Mouse (Mus musculus): ENCODE data around the gene Olfr798. TPM values are rescaled to one million over a fixed set of nuclear protein-coding genes. Genes with fewer than 3 reads are reported as not detected.

The Olfr798 gene
- polyA plus RNA-seq, 2 experiments: not detected

DNA sequence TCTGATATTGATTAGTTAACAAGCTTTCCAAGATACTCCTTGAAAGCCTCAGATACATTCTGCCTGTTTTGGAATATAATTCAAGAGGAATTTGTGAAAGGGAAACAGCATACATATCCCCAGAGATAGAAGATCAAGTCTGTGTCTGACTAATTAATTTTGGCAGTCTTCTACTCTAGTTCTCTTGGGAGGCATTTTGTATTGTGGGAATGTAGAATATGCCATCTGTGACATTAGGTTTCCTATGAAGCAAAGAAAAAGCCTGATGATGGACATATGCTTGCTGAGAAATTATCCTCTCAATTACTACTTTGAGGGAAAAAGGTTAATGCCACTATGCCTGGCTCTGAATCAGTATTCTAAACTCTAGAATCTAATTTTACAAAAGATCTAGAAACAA is 4.5 kb downstream of the Olfr798 start:
- no peak overlapping the region for H3K4me2 ChIP-seq (ENCODE audit: low read depth)
- H3K4me1 ChIP-seq (replicated peaks; ENCODE audit: control insufficient read depth in 2 of 2, insufficient read depth in 2 of 2, low read length in 1 of 2): no peaks in the 10 kb centered on the region
- no peaks in the 10 kb centered on the region for H3K9me3 ChIP-seq (ENCODE audit: control insufficient read depth, low read length)
- no peak overlapping the region for H3K4me3 ChIP-seq (ENCODE audit: insufficient read depth in 1 of 2, low read depth in 2 of 2, low read length in 2 of 2)
- TF ChIP-seq CTCF (IDR thresholded peaks at IDR 0.05; ENCODE audit: low read depth) (no peak), EP300 (IDR thresholded peaks at IDR 0.05; ENCODE audit: low read depth) (no peak)
- no peak overlapping the region for H3K27ac ChIP-seq
- H3K27me3 ChIP-seq (ENCODE audit: control insufficient read depth, insufficient read depth, low read length): no peaks in the 10 kb centered on the region
- ATAC-seq (ENCODE audit: insufficient read depth) (no peak), DNase-seq (ENCODE audit: low read depth in 3 of 3, low spot score in 3 of 3) (no peak)
- no peaks in the 10 kb centered on the region for H3K36me3 ChIP-seq (replicated peaks; ENCODE audit: control insufficient read depth, insufficient read depth, low read depth)
- H3K9ac ChIP-seq (replicated peaks): no peak overlapping the region

DNA sequence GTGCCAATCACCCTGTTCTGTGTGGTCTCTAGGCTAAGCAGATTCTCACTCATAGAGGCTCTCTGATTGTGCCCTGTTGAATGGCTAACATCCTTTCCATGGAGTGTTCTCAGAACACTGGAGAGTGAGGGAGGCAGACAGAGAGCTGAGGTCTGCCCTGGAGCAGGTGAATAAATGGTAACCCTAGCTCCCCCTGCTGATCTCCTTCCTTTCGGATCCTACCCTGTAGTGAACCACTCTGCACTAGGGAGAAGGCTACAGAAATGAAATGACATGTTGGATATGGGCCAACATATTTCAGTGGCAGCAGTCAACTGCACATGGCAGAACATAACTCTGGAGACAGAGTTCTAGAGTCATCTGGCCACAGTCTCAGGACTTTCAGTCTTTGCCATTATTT is 6.0 kb downstream of the Olfr798 start:
- H3K9me3 ChIP-seq (ENCODE audit: control insufficient read depth, low read length): no peaks in the 10 kb centered on the region
- no peak overlapping the region for H3K4me3 ChIP-seq (ENCODE audit: insufficient read depth in 1 of 2, low read depth in 2 of 2, low read length in 2 of 2)
- no peak for TF ChIP-seq EP300 (IDR thresholded peaks at IDR 0.05; ENCODE audit: low read depth)
- TF ChIP-seq CTCF (IDR thresholded peaks at IDR 0.05; ENCODE audit: low read depth): no peak
- no peak for DNase-seq (ENCODE audit: low read depth in 3 of 3, low spot score in 3 of 3)
- 20% methylated on average over 1 of the region's 1 CpGs for WGBS (ENCODE audit: insufficient replicate concordance)
- no peaks in the 10 kb centered on the region for H3K27me3 ChIP-seq (ENCODE audit: control insufficient read depth, insufficient read depth, low read length)
- H3K27ac ChIP-seq: no peak overlapping the region
- no peak overlapping the region for H3K4me2 ChIP-seq (ENCODE audit: low read depth)
- H3K4me1 ChIP-seq (replicated peaks; ENCODE audit: control insufficient read depth in 2 of 2, insufficient read depth in 2 of 2, low read length in 1 of 2): no peaks in the 10 kb centered on the region
- ATAC-seq (ENCODE audit: insufficient read depth): no peak
- no peak overlapping the region for H3K9ac ChIP-seq (replicated peaks)
- H3K36me3 ChIP-seq (replicated peaks; ENCODE audit: control insufficient read depth, insufficient read depth, low read depth): no peaks in the 10 kb centered on the region

DNA sequence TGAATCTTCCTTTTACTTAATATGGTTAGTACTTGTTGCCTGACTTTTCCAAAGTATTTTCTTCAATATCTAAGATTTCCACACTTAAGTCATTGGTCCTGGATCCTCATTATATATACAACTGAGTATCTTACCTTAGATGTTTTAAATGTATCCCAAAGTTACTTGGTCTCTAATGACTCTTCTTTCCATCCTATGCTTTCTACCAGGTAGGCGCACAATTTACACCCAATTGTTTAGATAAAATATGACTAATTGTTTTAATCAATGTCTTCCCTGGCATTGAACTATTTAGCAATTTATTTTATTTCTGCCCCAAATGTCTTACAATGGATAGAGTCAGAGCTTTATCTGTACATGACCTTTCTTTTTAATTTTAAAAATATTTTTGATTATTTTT is 15.3 kb downstream of the Olfr798 start, which contains the start of gene Olfr796:
Olfr796 (minus strand) TSS at position 101 of the 400 bp plus-strand sequence.
- WGBS (ENCODE audit: insufficient replicate concordance): 55% methylated on average over 1 of the region's 1 CpGs
- no peak within 1 kb of the TSS for H3K4me2 ChIP-seq (ENCODE audit: low read depth)
- no peaks in the 10 kb centered on the region for H3K27me3 ChIP-seq (ENCODE audit: control insufficient read depth, insufficient read depth, low read length)
- H3K4me1 ChIP-seq (replicated peaks; ENCODE audit: control insufficient read depth in 2 of 2, insufficient read depth in 2 of 2, low read length in 1 of 2): no peaks in the 10 kb centered on the region
- no peak within 1 kb of the TSS for H3K9ac ChIP-seq (replicated peaks)
- H3K9me3 ChIP-seq (ENCODE audit: control insufficient read depth, low read length): no peaks in the 10 kb centered on the region
- H3K4me3 ChIP-seq (ENCODE audit: insufficient read depth in 1 of 2, low read depth in 2 of 2, low read length in 2 of 2): no peak within 1 kb of the TSS
- no peak for TF ChIP-seq CTCF (IDR thresholded peaks at IDR 0.05; ENCODE audit: low read depth)
- ATAC-seq (ENCODE audit: insufficient read depth) (no peak), DNase-seq (ENCODE audit: low read depth in 3 of 3, low spot score in 3 of 3) (no peak)
- no peak within 1 kb of the TSS for H3K27ac ChIP-seq
- no peaks in the 10 kb centered on the region for H3K36me3 ChIP-seq (replicated peaks; ENCODE audit: control insufficient read depth, insufficient read depth, low read depth)

DNA sequence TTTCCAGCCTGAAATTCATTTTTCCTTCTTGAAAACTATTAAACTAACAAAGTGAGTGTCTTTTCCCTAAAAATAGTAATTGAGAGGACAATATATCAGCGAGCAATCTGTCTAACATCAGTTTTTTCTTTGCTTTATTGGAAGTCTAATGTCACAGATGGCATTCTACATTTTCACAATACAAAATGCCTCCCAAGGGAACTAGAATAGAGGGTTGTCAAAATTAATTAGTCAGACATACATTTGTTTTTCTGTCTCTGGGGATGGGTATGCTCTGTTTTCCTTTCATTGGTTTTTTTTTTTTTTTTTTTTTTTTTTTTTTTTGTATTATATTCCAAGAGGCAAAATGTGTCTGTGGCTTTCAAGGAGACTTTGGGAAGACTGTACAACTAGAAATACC is 50.7 kb downstream of the Olfr798 start:
- 40% methylated on average over 1 of the region's 1 CpGs for WGBS (ENCODE audit: insufficient replicate concordance)
- ATAC-seq (ENCODE audit: insufficient read depth): no peak
- no peak overlapping the region for H3K27ac ChIP-seq

More for the DNA sequence above, 50.7 kb downstream of the Olfr798 start:
- H3K27me3 ChIP-seq (ENCODE audit: control insufficient read depth, insufficient read depth, low read length): no peaks in the 10 kb centered on the region
- no peak overlapping the region for H3K4me2 ChIP-seq (ENCODE audit: low read depth)
- no peak overlapping the region for H3K4me3 ChIP-seq (ENCODE audit: insufficient read depth in 1 of 2, low read depth in 2 of 2, low read length in 2 of 2)
- H3K36me3 ChIP-seq (replicated peaks; ENCODE audit: control insufficient read depth, insufficient read depth, low read depth): no peaks in the 10 kb centered on the region
- no peaks in the 10 kb centered on the region for H3K9me3 ChIP-seq (ENCODE audit: control insufficient read depth, low read length)
- no peaks in the 10 kb centered on the region for H3K4me1 ChIP-seq (replicated peaks; ENCODE audit: control insufficient read depth in 2 of 2, insufficient read depth in 2 of 2, low read length in 1 of 2)
- TF ChIP-seq EP300 (IDR thresholded peaks at IDR 0.05; ENCODE audit: low read depth) (no peak), CTCF (IDR thresholded peaks at IDR 0.05; ENCODE audit: low read depth) (no peak)
- no peak for DNase-seq (ENCODE audit: low read depth in 3 of 3, low spot score in 3 of 3)
- no peak overlapping the region for H3K9ac ChIP-seq (replicated peaks)

Small RNA genes lying within 50 kb of the gene (microRNA-seq; reads per million reads assigned to microRNA genes)
- gene Gm23252: not detected

Other genes with a start within 250 kb of the Olfr798 start
- gene Olfr784, start 243.9 kb downstream of the Olfr798 start, polyA plus RNA-seq (2012; rRNA removed): 0.01 TPM in 1 of 2 replicates, not detected in the other
- not detected in 2 replicates for gene Olfr784, start 243.9 kb downstream of the Olfr798 start, polyA plus RNA-seq (2014; fragmentation: Nextera tagmentation; extraction: Ambion mirVana)
- gene Olfr785, start 222.5 kb downstream of the Olfr798 start, polyA plus RNA-seq (2012; rRNA removed): not detected in 2 replicates
- gene Olfr785, start 222.5 kb downstream of the Olfr798 start, polyA plus RNA-seq (2014; fragmentation: Nextera tagmentation; extraction: Ambion mirVana): not detected in 2 replicates
- not detected in 2 replicates for gene Olfr786, start 200.6 kb downstream of the Olfr798 start, polyA plus RNA-seq (2012; rRNA removed)
- gene Olfr786, start 200.6 kb downstream of the Olfr798 start, polyA plus RNA-seq (2014; fragmentation: Nextera tagmentation; extraction: Ambion mirVana): not detected in 2 replicates
- not detected in 2 replicates for gene Olfr787, start 166.1 kb downstream of the Olfr798 start, polyA plus RNA-seq (2012; rRNA removed)
- not detected in 2 replicates for gene Olfr787, start 166.1 kb downstream of the Olfr798 start, polyA plus RNA-seq (2014; fragmentation: Nextera tagmentation; extraction: Ambion mirVana)
- not detected in 2 replicates for gene Olfr788, start 156.9 kb downstream of the Olfr798 start, polyA plus RNA-seq (2012; rRNA removed)
- gene Olfr788, start 156.9 kb downstream of the Olfr798 start, polyA plus RNA-seq (2014; fragmentation: Nextera tagmentation; extraction: Ambion mirVana): not detected in 2 replicates
- not detected in 2 replicates for gene Olfr789, start 143.2 kb downstream of the Olfr798 start, polyA plus RNA-seq (2012; rRNA removed)
- gene Olfr789, start 143.2 kb downstream of the Olfr798 start, polyA plus RNA-seq (2014; fragmentation: Nextera tagmentation; extraction: Ambion mirVana): not detected in 2 replicates
- not detected in 2 replicates for gene Olfr790, start 129.4 kb downstream of the Olfr798 start, polyA plus RNA-seq (2012; rRNA removed)
- not detected in 2 replicates for gene Olfr790, start 129.4 kb downstream of the Olfr798 start, polyA plus RNA-seq (2014; fragmentation: Nextera tagmentation; extraction: Ambion mirVana)
- gene Olfr791, start 106.1 kb downstream of the Olfr798 start, polyA plus RNA-seq (2012; rRNA removed): not detected in 2 replicates
- gene Olfr791, start 106.1 kb downstream of the Olfr798 start, polyA plus RNA-seq (2014; fragmentation: Nextera tagmentation; extraction: Ambion mirVana): not detected in 2 replicates
- not detected in 2 replicates for gene Olfr792, start 88.8 kb downstream of the Olfr798 start, polyA plus RNA-seq (2012; rRNA removed)
- not detected in 2 replicates for gene Olfr792, start 88.8 kb downstream of the Olfr798 start, polyA plus RNA-seq (2014; fragmentation: Nextera tagmentation; extraction: Ambion mirVana)
- gene Olfr794, start 60.3 kb downstream of the Olfr798 start, polyA plus RNA-seq (2012; rRNA removed): not detected in 2 replicates
- not detected in 2 replicates for gene Olfr794, start 60.3 kb downstream of the Olfr798 start, polyA plus RNA-seq (2014; fragmentation: Nextera tagmentation; extraction: Ambion mirVana)
- not detected in 2 replicates for gene Olfr796, start 15.4 kb downstream of the Olfr798 start, polyA plus RNA-seq (2012; rRNA removed)
- gene Olfr796, start 15.4 kb downstream of the Olfr798 start, polyA plus RNA-seq (2014; fragmentation: Nextera tagmentation; extraction: Ambion mirVana): not detected in 2 replicates
- gene Olfr799, start 9.6 kb upstream of the Olfr798 start, polyA plus RNA-seq (2012; rRNA removed): not detected in 2 replicates
- gene Olfr799, start 9.6 kb upstream of the Olfr798 start, polyA plus RNA-seq (2014; fragmentation: Nextera tagmentation; extraction: Ambion mirVana): not detected in 2 replicates
- gene Olfr800, start 29.8 kb upstream of the Olfr798 start, polyA plus RNA-seq (2012; rRNA removed): not detected in 2 replicates
- gene Olfr800, start 29.8 kb upstream of the Olfr798 start, polyA plus RNA-seq (2014; fragmentation: Nextera tagmentation; extraction: Ambion mirVana): not detected in 2 replicates
- not detected in 2 replicates for gene Olfr801, start 45.9 kb upstream of the Olfr798 start, polyA plus RNA-seq (2012; rRNA removed)
- not detected in 2 replicates for gene Olfr801, start 45.9 kb upstream of the Olfr798 start, polyA plus RNA-seq (2014; fragmentation: Nextera tagmentation; extraction: Ambion mirVana)
- gene Olfr802, start 60.2 kb upstream of the Olfr798 start, polyA plus RNA-seq (2012; rRNA removed): not detected in 2 replicates
- not detected in 2 replicates for gene Olfr802, start 60.2 kb upstream of the Olfr798 start, polyA plus RNA-seq (2014; fragmentation: Nextera tagmentation; extraction: Ambion mirVana)
- gene Olfr803, start 66.4 kb upstream of the Olfr798 start, polyA plus RNA-seq (2012; rRNA removed): not detected in 2 replicates
- not detected in 2 replicates for gene Olfr803, start 66.4 kb upstream of the Olfr798 start, polyA plus RNA-seq (2014; fragmentation: Nextera tagmentation; extraction: Ambion mirVana)
- gene Olfr804, start 75.3 kb upstream of the Olfr798 start, polyA plus RNA-seq (2012; rRNA removed): not detected in 2 replicates
- gene Olfr804, start 75.3 kb upstream of the Olfr798 start, polyA plus RNA-seq (2014; fragmentation: Nextera tagmentation; extraction: Ambion mirVana): not detected in 2 replicates
- gene Olfr805, start 101.4 kb upstream of the Olfr798 start, polyA plus RNA-seq (2012; rRNA removed): not detected in 2 replicates
- gene Olfr805, start 101.4 kb upstream of the Olfr798 start, polyA plus RNA-seq (2014; fragmentation: Nextera tagmentation; extraction: Ambion mirVana): not detected in 2 replicates
- not detected in 2 replicates for gene Olfr806, start 114.0 kb upstream of the Olfr798 start, polyA plus RNA-seq (2012; rRNA removed)
- not detected in 2 replicates for gene Olfr806, start 114.0 kb upstream of the Olfr798 start, polyA plus RNA-seq (2014; fragmentation: Nextera tagmentation; extraction: Ambion mirVana)
- not detected in 2 replicates for gene Olfr807, start 129.9 kb upstream of the Olfr798 start, polyA plus RNA-seq (2012; rRNA removed)
- not detected in 2 replicates for gene Olfr807, start 129.9 kb upstream of the Olfr798 start, polyA plus RNA-seq (2014; fragmentation: Nextera tagmentation; extraction: Ambion mirVana)
- not detected in 2 replicates for gene Olfr808, start 137.5 kb upstream of the Olfr798 start, polyA plus RNA-seq (2012; rRNA removed)
- gene Olfr808, start 137.5 kb upstream of the Olfr798 start, polyA plus RNA-seq (2014; fragmentation: Nextera tagmentation; extraction: Ambion mirVana): not detected in 2 replicates
- gene Olfr809, start 146.7 kb upstream of the Olfr798 start, polyA plus RNA-seq (2012; rRNA removed): not detected in 2 replicates
- gene Olfr809, start 146.7 kb upstream of the Olfr798 start, polyA plus RNA-seq (2014; fragmentation: Nextera tagmentation; extraction: Ambion mirVana): not detected in 2 replicates
- gene Olfr810, start 167.0 kb upstream of the Olfr798 start, polyA plus RNA-seq (2012; rRNA removed): not detected in 2 replicates
- gene Olfr810, start 167.0 kb upstream of the Olfr798 start, polyA plus RNA-seq (2014; fragmentation: Nextera tagmentation; extraction: Ambion mirVana): not detected in 2 replicates
- gene Olfr811, start 176.5 kb upstream of the Olfr798 start, polyA plus RNA-seq (2012; rRNA removed): not detected in 2 replicates
- gene Olfr811, start 176.5 kb upstream of the Olfr798 start, polyA plus RNA-seq (2014; fragmentation: Nextera tagmentation; extraction: Ambion mirVana): not detected in 2 replicates
- gene Olfr812, start 218.2 kb upstream of the Olfr798 start, polyA plus RNA-seq (2012; rRNA removed): not detected in 2 replicates
- not detected in 2 replicates for gene Olfr812, start 218.2 kb upstream of the Olfr798 start, polyA plus RNA-seq (2014; fragmentation: Nextera tagmentation; extraction: Ambion mirVana)
- gene Olfr813, start 227.4 kb upstream of the Olfr798 start, polyA plus RNA-seq (2012; rRNA removed): not detected in 2 replicates
- not detected in 2 replicates for gene Olfr813, start 227.4 kb upstream of the Olfr798 start, polyA plus RNA-seq (2014; fragmentation: Nextera tagmentation; extraction: Ambion mirVana)